ENCODE assay signal across 16 mouse cellular contexts in the genomic region with DNA sequence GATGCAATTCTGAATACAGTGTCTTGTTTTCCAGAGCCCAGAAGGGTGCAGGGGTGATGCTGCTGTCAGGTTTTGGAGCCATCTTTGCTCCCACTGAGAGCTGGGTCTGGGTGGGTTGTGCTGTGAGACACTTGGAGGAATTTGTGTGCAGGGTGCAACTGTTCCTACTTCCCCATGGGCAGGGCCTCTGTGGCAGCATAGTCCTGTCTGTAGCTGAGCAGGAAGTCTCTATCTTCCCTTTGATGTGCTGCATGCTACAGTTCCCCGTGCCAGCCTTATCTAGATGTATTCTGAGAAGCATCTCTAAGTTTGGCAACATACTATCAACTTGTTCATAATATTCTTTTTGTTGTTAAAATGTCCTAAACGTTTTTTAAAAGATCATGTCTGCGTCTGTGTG. TPM values are rescaled to one million over a fixed set of nuclear protein-coding genes. Genes with fewer than 3 reads are reported as not detected.
DNase-seq lines count a peak whose midpoint lies in the region; ATAC-seq and TF ChIP-seq lines count a peak whose summit lies in the region.
"Had no signal": no experiment of that assay in that cellular context is flagged by ENCODE, and none has a peak within 500 bp of the region (broad histone marks: within the 10 kb centered on the region; RNA-seq: fewer than 3 reads in every experiment).

No protein-coding gene starts in this region.

- ATAC-seq in granulocyte monocyte progenitor cell, adult 5-6 weeks (replicated peaks; ENCODE audit: poor library complexity, severe bottlenecking), result peak; percentile 33
- no peak for ATAC-seq in midbrain, embryonic 11.5 days (ENCODE audit: low FRiP score)
- ATAC-seq: midbrain, embryonic 16.5 days had no signal

- WGBS in spleen, adult 2 months, result 22% methylated on average over 3 of the region's 3 CpGs
- 61% methylated on average over 3 of the region's 3 CpGs for WGBS in midbrain, embryonic 11.5 days

- H3K9ac ChIP-seq in midbrain, embryonic 11.5 days (ENCODE audit: low read length), result no peak overlapping the region
- H3K9ac ChIP-seq: embryonic facial prominence, embryonic 12.5 days had no signal

- H3K4me2 ChIP-seq in midbrain, embryonic 11.5 days, result no peak overlapping the region
- H3K4me2 ChIP-seq: embryonic facial prominence, embryonic 12.5 days had no signal

- no peak for TF ChIP-seq POLR2A in spleen, adult 2 months (IDR thresholded peaks at IDR 0.05; ENCODE audit: low read depth, low read length)

- H3K4me3 ChIP-seq in spleen, adult 2 months (ENCODE audit: extremely low read depth, insufficient read depth, insufficient read length), result no peak overlapping the region
- no peak overlapping the region for H3K4me3 ChIP-seq in midbrain, embryonic 11.5 days (ENCODE audit: low read depth, low read length)
- no peak overlapping the region for H3K4me3 ChIP-seq in layer of hippocampus, adult 2 months
- H3K4me3 ChIP-seq: embryonic facial prominence, embryonic 12.5 days; left cerebral cortex, adult 2 months had no signal

- no peaks in the 10 kb centered on the region for H3K27me3 ChIP-seq in spleen, adult 2 months (ENCODE audit: control insufficient read depth, insufficient read depth, low read length)
- H3K27me3 ChIP-seq in midbrain, embryonic 11.5 days (ENCODE audit: control insufficient read depth, insufficient read depth, low read length), result no peaks in the 10 kb centered on the region
- H3K27me3 ChIP-seq: embryonic facial prominence, embryonic 12.5 days had no signal

- H3K4me1 ChIP-seq in spleen, adult 2 months (ENCODE audit: control insufficient read depth, insufficient read depth, insufficient read length), result no peaks in the 10 kb centered on the region; the same call in 1 of the 2 replicates
- H3K4me1 ChIP-seq in midbrain, embryonic 11.5 days (ENCODE audit: control insufficient read depth, insufficient read depth, low read length), result no peaks in the 10 kb centered on the region
- H3K4me1 ChIP-seq: embryonic facial prominence, embryonic 12.5 days had no signal

- intact Hi-C loops in left cerebral cortex, postnatal 10 days (cut with DNase I), result no loop called here

- no peaks in the 10 kb centered on the region for H3K9me3 ChIP-seq in midbrain, embryonic 11.5 days (ENCODE audit: control insufficient read depth, low read length)
- H3K9me3 ChIP-seq: embryonic facial prominence, embryonic 12.5 days had no signal

- no peaks in the 10 kb centered on the region for H3K36me3 ChIP-seq in spleen, adult 2 months (ENCODE audit: control insufficient read depth, insufficient read depth, low read length)
- H3K36me3 ChIP-seq in midbrain, embryonic 11.5 days (ENCODE audit: control insufficient read depth, insufficient read depth, low read length), result no peaks in the 10 kb centered on the region
- H3K36me3 ChIP-seq: embryonic facial prominence, embryonic 12.5 days had no signal

- H3K27ac ChIP-seq in spleen, adult 2 months (ENCODE audit: insufficient read depth, low read length), result peak overlapping the region; percentile 49; the same call in 1 of the 2 replicates
- no peak overlapping the region for H3K27ac ChIP-seq in midbrain, embryonic 11.5 days (ENCODE audit: low read depth, low read length)
- H3K27ac ChIP-seq in layer of hippocampus, adult 2 months, result no peak overlapping the region
- H3K27ac ChIP-seq: embryonic facial prominence, embryonic 12.5 days; left cerebral cortex, adult 2 months; macrophage had no signal

- no peak for DNase-seq in spleen, adult 2 months (ENCODE audit: low read depth in 1 of 2, low spot score in 2 of 2)
- no peak for DNase-seq in spleen, adult 12 weeks (ENCODE audit: low spot score)
- DNase-seq in thymus, adult 18-20 months, result peak; percentile 35 to 58
- DNase-seq in midbrain, embryonic 11.5 days (ENCODE audit: low spot score, missing footprints), result no peak
- no peak for DNase-seq in left cerebral cortex, postnatal 10 days (ENCODE audit: extremely low spot score in 1 of 2, low spot score in 2 of 2)
- no peak for DNase-seq in layer of hippocampus, adult 2 months (ENCODE audit: low spot score in 2 of 2)
- DNase-seq: heart, adult 18-20 months; heart, postnatal 14 days; lung, adult 18-20 months; right cerebral cortex, postnatal 4 days had no signal

- TF ChIP-seq CTCF in spleen, adult 2 months (IDR thresholded peaks at IDR 0.05; ENCODE audit: extremely low read depth, insufficient read depth, insufficient read length, insufficient replicate concordance), result no peak
- TF ChIP-seq CTCF in layer of hippocampus, adult 2 months (conservative IDR thresholded peaks at IDR 0.05), result no peak

RNA-seq across cellular contexts. Expression of a gene that starts 10.1 kb away (rescaled TPM):
- 21.1 and 21.4 TPM in 2 replicates for polyA plus RNA-seq in spleen, adult 2 months (2012; rRNA removed)
- total RNA-seq in granulocyte monocyte progenitor cell, adult 5-6 weeks (2014; fragmentation: Nextera tagmentation), result not detected in 2 replicates
- not detected in 2 replicates for total RNA-seq in granulocyte monocyte progenitor cell, adult 5-6 weeks (2017)
- 3.2 and 3.4 TPM in 2 replicates for polyA plus RNA-seq in midbrain, embryonic 11.5 days (2014; fragmentation: Nextera tagmentation; extraction: Ambion mirVana)
- total RNA-seq in left cerebral cortex, postnatal 10 days (2021), result under 1 TPM; 0.32 to 0.41 TPM
- under 1 TPM; 0.13 to 0.27 TPM for total RNA-seq in layer of hippocampus, adult 2 months (2021)
- total RNA-seq: CH12.LX had no signal

RNA-seq across cellular contexts. Expression of a gene that starts 25.6 kb away (rescaled TPM):
- 83.7 and 101 TPM in 2 replicates for polyA plus RNA-seq in spleen, adult 2 months (2012; rRNA removed)
- 116 and 161 TPM in 2 replicates for total RNA-seq in granulocyte monocyte progenitor cell, adult 5-6 weeks (2014; fragmentation: Nextera tagmentation)
- total RNA-seq in granulocyte monocyte progenitor cell, adult 5-6 weeks (2017), result 31.2 and 31.3 TPM in 2 replicates
- polyA plus RNA-seq in midbrain, embryonic 11.5 days (2014; fragmentation: Nextera tagmentation; extraction: Ambion mirVana), result 126 and 127 TPM in 2 replicates
- total RNA-seq in left cerebral cortex, postnatal 10 days (2021), result 100 to 1,000 TPM; 279 to 285 TPM
- 100 to 1,000 TPM; 272 to 278 TPM for total RNA-seq in layer of hippocampus, adult 2 months (2021)

RNA-seq across cellular contexts. Expression of a gene that starts 25.6 kb away (rescaled TPM):
- 5.1 and 5.8 TPM in 2 replicates for polyA plus RNA-seq in spleen, adult 2 months (2012; rRNA removed)
- 4.7 and 4.8 TPM in 2 replicates for total RNA-seq in granulocyte monocyte progenitor cell, adult 5-6 weeks (2014; fragmentation: Nextera tagmentation)
- 0.57 TPM in 1 of 2 replicates, not detected in the other for total RNA-seq in granulocyte monocyte progenitor cell, adult 5-6 weeks (2017)
- 9.7 and 12.1 TPM in 2 replicates for polyA plus RNA-seq in midbrain, embryonic 11.5 days (2014; fragmentation: Nextera tagmentation; extraction: Ambion mirVana)
- total RNA-seq in left cerebral cortex, postnatal 10 days (2021), result 1 to 10 TPM; 6.0 to 8.7 TPM
- 1 to 10 TPM; 3.9 to 4.3 TPM for total RNA-seq in layer of hippocampus, adult 2 months (2021)

RNA-seq across cellular contexts. Expression of a gene that starts 27.5 kb away (rescaled TPM):
- 60.0 and 85.5 TPM in 2 replicates for polyA plus RNA-seq in spleen, adult 2 months (2012; rRNA removed)
- total RNA-seq in granulocyte monocyte progenitor cell, adult 5-6 weeks (2014; fragmentation: Nextera tagmentation), result 78.5 and 112 TPM in 2 replicates
- total RNA-seq in granulocyte monocyte progenitor cell, adult 5-6 weeks (2017), result 36.9 and 44.2 TPM in 2 replicates
- polyA plus RNA-seq in midbrain, embryonic 11.5 days (2014; fragmentation: Nextera tagmentation; extraction: Ambion mirVana), result 226 and 232 TPM in 2 replicates
- 10 to 100 TPM; 53.7 to 54.1 TPM for total RNA-seq in left cerebral cortex, postnatal 10 days (2021)
- total RNA-seq in layer of hippocampus, adult 2 months (2021), result 10 to 100 TPM; 43.8 to 48.7 TPM

RNA-seq across cellular contexts. Expression of a gene that starts 35.7 kb away (rescaled TPM):
- 3.7 and 5.6 TPM in 2 replicates for polyA plus RNA-seq in spleen, adult 2 months (2012; rRNA removed)
- not detected in 2 replicates for total RNA-seq in granulocyte monocyte progenitor cell, adult 5-6 weeks (2014; fragmentation: Nextera tagmentation)
- total RNA-seq in granulocyte monocyte progenitor cell, adult 5-6 weeks (2017), result 0.13 TPM in 1 of 2 replicates, not detected in the other
- 4.9 and 5.4 TPM in 2 replicates for polyA plus RNA-seq in midbrain, embryonic 11.5 days (2014; fragmentation: Nextera tagmentation; extraction: Ambion mirVana)
- 1 to 10 TPM; 7.1 to 8.6 TPM for total RNA-seq in left cerebral cortex, postnatal 10 days (2021)
- 1 to 10 TPM in 1 of 2 experiments, under 1 TPM in 1; 0.83 to 1.4 TPM for total RNA-seq in layer of hippocampus, adult 2 months (2021)
- polyA plus RNA-seq: macrophage had no signal

Comparison
In these comparisons a context has a peak if more than half of its experiments do, and no peak if none do; other contexts are left out.
1. DNase-seq: peak in thymus, adult 18-20 months (2 of 2); none in spleen, adult 2 months (0 of 2), spleen, adult 12 weeks (single experiment), midbrain, embryonic 11.5 days (single experiment), left cerebral cortex, postnatal 10 days (0 of 2) and layer of hippocampus, adult 2 months (0 of 2).